Mouse (Mus musculus) brain, embryonic 18.5 days (tissue): ENCODE results near the gene Mettl16.

Experiments
- DNase-seq: peaks from one replicate; pipeline ENCODE4 v3.0.0-alpha.2; 2012; ENCODE audit warnings: low read depth, low spot score

Gene Mettl16

DNA sequence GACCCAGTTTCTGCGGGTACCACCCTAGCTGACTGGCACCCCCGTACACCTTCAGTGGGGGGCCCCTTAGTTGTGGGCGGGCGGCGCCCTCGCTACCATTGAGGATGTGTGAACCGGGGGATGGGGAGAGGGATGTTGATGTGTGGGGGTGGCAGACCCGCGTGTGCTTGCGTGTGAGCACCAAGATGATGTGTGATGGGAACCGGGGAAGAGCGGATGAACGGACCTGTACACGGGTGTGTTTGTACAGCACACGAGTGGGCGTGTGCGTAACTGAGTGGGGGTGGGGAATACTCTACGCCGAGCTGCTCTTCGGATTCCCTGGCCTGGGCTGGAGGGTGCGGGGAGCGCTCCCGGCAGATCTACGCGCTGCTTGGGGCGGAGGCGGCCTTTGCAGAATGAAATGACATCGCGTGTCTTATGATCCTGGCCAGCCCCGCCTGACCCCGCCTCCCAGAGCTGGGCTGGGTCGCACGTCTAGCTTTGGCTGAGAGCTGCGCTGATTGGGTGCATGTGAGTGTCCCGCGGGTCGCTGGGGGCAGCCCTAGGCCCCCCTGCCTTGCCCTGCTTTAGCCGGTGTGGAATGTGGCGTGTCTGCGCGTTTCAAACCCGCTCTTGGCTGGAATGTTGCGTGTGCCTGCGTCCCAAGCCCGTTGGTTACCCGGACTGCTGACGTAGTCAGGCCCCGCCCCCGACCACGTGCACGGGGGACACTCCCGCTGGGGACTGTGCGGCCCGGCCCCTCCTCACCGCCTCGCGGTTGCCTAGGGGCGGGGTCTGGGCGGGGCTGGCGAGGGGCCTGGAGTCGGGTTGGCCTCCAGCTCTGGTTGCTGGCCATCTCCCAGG is 61.2 kb downstream of the Mettl16 start:
- peak; percentile 91 for DNase-seq

DNA sequence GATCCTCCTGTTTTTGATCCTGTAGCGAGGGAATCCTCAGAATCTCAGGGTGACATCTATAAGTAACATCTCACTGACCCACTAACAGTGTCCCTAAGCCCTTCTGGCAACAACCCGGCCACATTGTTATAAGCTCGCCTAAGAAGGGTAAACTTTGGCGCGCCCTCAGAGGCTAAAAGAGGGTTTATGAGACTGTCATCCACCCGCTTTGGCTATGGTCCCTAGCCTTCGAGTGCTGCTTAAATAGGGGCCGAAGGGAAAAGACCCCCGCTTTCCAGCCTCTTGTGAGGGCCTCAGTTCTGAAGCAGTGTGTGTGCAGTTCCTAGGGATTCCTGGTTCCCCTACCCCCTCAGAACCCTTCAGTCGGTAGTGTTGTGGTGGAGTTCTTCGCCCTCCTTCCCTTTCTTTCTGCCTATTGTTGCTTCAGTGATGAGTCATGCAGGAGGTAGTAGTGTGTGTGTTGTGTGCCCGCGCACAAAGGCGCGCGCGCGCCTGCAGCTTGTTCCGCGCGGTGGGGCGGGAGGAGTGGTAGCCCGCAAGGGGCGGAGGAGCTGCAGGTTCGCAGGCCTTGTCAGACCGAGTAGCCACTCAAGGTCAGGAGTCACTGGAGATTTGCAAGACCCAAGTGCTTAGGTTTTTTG is 62.0 kb downstream of the Mettl16 start:
- DNase-seq: no peak

DNA sequence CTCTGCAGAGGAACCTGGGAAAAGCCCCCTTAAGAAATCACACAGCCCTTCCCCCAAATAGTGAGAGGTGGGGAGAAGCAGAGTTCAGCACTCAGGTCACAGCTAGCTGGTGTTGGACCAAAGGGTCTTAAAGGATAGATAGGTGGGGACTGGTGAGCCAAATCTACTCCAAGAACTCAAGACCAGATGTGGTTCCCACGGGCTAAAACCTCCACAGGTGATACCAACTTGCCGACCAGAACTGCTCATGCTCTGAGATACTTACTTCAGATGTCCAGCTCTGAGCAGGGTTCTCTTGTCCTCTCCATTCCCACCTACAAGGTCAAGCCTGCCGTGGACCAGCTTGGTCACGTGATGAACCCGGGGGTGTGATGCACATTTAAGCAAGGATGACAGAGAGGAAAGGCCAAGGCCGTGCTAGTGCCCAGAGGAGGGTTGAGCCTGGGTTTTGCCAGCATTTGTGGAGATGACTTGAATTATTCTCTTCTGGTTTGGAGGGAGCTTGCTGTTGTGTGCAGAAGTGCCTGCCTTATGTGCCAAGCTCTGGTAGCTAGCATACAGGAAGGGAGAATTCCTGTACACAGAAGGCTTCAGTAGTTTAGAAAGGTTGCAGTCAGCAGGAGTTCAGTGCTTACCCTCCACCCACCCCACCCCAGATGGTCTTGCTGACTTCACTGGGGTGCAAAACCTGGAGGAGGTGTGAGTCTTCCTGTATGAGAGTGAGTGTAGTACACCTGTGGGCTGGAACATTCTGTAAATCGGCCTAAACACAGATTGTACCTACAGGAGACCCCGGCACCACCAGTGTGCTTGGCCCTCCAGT is 63.1 kb downstream of the Mettl16 start:
- no peak for DNase-seq

DNA sequence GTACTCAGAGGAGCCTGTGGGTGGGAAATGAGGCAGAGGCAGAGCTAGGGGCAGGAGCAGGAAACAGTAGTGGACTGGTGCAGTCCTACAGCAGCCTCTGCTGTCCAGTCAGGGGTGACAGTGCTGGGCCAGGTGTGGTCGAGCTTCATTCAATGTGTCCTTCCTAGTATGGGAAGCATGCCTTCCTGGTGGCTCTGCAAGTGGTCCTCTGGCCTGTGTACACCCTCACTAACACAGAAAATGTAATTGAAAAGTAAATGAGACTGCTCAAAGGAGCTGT is 63.7 kb downstream of the Mettl16 start:
- no peak for DNase-seq

DNA sequence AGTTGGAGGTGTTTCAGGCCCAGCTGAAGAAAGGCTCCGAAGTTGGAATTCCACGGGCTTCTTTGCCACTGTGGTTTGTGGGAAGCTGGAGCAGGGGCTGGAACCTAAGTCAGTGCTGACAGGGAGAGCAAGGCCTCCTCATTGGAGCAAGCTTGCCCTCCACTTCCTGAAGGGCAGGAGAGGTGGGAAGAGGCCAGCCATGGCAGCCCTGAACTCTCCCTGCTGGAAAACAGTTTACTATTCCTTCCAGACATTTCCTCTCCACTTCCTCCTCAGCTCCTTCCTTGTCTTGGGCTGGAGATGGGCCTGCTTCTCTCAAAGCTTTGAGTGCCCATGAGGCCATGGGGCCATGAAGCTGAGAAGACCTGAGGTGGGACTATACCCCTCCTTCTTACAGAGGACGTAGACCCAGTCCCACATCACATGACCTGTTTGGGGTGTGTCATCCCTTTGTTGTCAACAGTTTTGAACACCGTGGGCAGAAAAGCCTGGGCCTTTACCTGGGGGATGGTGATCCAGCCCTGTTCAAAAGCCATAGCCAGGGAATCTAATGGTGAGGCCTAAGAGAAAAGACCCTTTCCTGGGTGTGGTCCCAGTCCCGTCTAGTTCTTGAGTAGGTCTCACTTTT is 64.1 kb downstream of the Mettl16 start:
- no peak for DNase-seq

DNA sequence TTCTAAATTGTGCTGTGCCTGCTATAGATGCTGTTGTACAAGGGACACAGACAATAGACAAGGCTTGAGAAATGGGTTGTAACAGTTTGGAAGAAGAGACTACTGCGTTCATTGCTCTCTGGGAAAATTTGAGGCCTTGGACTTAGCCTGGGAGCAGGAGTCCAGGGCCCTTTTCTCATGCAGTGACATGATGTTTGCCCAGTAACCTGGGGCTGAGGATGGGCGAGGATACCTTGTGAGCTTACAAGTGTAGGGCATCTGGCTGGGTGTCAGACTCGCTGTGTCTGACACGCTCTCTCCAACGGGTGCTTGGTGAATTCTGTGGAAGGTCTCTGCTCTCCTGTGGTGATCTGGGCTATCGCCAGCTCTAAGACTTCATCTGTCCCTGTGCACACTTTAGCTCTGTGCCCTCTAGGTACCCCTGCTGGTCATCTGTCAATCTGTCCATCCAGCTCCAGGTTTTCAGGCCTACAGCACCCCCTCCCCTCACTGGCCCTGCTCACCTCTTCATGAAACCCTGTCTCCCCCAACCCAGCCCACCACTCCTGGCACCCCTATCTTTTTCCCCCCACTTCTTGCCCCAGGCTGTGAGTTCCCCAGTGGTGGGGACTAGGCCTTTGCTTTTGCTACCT is 65.1 kb downstream of the Mettl16 start:
- DNase-seq: no peak

DNA sequence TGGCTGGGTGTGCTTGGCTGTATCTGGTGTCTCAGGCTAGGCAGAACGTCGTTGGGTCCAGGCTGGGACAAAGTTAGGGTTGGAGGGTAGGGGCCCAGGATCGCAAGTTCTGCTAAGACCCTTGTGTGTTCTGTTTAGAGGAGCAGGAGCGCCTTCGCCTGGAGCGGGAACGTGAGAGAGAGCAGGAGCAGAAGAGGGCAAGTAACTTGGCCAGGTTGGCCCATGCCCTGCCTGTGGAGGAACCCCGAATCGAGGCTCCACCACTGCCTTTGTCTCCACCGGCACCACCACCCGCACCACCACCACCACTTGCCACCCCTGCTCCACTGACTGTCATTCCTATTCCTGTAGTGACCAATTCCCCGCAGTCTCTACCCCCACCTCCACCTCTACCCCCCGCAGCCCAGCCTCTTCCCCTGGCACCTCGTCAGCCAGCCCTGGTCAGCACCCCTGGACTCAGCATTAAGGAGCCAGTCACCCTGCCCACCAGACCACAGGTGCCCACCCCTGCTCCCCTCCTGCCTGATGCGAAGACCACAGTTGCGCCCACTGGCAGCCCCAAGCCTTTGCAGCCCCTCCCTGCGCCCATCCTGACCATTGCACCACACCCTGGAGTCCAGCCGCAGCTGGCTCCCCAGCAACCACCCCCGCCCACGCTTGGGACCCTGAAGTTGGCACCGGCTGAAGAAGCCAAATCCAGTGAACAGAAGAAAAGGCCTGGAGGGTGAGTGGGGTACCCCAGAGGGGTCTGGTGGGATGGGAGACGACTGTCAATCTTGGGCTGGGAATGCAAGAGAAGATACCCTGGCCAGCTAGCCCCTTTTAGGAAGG is 65.8 kb downstream of the Mettl16 start:
- DNase-seq: no peak

DNA sequence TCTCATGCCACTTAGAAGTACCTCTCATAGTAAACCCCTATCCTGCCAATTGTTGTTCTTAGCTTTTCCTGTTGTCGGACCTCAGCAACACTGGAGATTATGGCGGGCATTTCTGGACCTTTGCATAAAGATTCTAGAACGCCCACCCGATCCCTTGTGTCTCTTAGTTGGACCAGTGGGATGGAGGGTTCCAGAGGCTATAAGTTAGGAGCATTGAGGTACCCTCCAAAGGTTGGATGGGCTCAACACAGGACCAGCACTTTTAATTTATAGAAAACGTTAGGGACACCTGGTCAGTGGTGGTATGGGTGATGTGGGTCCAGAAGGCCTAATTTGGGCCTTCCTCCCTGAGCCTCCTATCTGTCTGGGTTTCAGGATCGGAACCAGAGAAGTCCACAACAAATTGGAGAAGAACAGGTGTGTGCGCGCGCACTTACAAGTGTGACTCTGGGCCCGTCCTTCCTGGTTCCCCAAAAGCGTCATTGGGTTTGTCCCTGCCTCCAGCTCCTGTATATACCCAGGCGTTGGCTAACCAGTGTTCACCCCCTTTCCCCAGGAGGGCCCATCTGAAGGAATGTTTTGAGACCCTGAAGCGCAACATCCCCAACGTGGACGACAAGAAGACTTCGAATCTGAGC is 66.5 kb downstream of the Mettl16 start:
- DNase-seq: no peak

DNA sequence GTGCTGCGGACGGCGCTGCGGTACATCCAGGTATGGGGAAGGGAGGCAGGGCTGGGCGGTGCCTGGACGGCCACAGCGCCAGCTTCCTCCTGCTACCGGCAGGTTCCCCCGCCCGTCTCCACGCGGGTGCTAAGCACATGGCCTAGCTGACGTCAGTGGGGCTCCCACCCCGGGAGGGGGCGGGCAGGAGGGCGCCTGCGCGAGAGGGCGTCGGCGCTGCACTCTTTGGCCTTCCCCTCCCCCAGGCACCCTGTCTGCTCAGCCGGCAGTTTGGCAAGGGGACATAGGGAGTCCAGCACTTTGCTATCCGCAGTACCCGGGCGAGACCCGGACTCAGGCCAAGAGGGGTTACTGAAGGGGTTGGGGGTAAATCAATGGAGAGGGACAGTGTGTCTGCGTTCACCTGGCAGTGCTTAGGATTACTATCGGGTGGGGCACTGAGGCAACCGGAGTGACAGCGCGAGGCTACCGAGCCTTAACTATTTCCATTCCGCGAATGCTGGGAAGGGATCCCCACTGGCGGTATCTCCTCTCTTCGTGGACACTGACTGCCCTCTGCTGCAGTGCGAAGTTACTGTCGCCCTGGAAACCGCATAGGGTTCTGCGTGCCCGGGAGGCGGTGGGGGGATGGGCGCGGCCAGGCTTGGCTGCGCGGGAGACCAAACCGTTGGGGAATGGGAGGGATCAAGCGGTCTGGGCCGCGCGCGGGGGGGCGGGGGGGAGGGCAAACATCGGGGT is 67.2 kb downstream of the Mettl16 start:
- DNase-seq: no peak

DNA sequence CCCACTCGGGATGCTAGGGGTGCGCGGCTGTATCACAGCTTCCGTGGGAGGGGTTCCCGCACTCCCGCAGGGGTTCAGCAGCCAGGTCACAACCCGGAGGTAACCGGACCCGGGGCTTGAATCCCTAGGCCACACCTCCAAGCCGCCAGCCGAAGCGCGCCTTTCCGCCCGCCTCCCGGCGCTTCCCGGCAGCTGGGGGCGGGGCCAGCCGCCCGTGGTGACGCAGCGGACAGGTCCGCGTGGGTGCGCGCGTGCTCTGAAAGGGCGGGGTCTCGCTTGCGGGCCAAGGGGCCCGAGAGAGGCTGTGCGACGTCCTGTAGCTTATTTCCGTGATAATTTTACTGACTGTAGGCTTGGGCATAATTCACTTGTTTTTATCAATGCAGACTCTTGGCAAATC is 67.8 kb downstream of the Mettl16 start:
- no peak for DNase-seq

DNA sequence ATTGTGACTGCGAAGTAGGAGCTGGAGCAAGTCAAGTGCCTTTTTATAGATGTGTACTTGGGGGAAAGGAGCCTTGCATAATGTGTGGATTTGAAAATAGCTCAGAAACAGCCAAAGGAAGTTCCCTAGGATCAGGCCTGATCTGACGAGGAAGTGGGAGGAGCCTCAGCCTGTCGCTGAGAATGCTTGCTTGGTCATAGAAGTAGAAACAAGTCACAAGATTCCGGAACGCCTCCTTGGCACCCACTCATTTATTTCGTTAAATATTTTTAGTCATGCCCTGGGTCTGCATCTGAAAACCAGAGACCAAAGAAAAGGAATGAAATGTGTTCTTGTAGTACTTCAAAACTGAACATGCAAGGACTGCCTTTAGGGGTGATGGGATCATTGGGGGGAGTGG is 68.3 kb downstream of the Mettl16 start:
- DNase-seq: no peak

DNA sequence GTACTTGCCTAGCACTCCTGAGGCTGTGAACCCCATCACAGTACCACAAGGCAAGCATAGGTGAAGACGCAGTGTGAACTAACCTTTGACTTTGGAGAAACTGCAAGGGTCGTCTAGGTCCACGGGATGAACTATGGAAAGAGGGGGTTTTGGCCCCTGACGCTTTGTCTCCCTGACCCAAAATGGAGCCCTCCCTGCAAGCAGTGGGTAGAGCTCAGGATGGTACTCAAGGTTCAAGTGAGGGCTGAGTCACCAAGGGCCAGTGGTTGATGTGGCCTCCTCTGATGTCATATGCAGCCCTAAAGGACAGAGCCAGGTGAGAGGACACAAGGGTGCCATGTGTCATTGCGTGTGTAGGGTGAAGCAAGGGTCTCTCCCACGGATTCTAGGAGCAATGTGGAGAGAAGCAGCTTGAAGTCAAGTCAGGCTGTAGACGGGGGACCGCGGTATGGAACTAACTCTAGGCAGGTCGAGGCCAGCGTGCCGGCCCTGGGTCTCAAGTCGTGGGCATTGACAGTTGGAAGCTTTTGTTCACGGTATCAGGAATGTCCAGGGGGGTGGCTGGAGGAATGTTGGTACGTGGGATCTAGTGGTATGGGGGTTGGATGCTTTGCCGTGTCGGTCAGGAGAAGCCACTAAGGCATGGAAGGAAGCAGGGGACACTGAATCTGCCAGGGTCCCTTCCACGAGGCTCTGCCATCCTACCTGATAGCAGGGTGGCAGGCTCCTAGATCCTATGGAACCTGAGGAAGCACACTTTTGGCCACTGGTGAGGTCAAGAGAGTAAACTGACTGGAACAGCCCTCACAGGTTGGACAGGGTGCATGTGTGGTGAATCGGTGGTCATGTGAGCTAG is 69.5 kb downstream of the Mettl16 start:
- DNase-seq: no peak

DNA sequence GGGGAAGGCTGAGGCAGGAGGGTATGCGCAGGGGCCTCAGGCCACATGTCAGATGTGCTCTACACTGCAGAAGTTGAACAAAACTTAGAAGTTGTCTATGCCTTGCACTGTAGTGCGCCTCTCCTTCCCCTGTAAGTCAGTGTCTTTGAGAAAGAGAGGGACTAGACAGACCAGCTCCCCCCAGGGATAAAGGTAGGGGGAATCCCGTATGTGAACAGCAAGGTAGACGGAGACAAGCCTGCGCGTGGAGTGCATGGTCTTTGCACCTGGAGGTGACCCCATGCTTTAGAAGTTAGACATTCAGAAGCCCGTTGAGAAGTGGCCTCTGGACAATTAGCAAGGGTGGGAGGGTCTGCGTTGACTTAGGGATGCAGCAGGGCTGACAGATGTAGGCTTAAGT is 70.1 kb downstream of the Mettl16 start:
- no peak for DNase-seq

DNA sequence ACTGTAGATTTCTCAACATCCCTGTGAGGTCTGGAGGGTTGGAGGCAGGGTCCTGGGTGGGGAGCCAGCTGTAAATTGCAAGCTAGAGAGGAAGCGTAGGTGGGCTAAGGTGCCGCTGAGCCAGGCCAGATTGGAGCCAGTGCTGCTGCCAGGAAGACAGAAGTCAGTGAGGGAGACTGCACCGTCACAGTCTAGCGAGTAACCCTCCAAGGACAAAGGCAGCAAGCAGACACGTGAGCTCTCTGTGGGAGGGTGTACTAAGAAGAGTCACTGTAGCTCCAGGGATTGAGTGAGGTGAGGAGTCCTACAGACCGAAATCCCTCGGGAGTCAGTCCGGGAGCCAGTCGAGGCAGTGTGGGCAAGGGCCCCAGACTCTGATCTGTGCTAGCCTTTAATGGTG is 70.7 kb downstream of the Mettl16 start:
- no peak for DNase-seq

DNA sequence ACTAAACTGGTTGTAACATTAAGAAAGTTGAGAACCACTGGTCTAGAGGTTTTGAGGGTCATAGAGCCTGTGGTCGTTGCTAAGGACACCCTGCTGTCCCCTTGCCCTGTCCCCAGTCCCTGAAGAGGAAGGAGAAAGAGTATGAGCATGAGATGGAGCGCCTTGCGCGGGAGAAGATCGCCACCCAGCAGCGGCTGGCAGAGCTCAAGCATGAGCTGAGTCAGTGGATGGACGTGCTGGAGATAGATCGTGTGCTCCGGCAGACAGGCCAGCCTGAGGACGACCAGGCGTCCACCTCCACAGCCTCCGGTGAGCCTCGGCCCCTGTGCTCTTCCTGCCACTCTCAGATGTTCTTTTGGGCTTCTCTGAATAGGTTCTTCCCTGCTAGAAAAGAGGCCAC is 71.4 kb downstream of the Mettl16 start:
- no peak for DNase-seq

DNA sequence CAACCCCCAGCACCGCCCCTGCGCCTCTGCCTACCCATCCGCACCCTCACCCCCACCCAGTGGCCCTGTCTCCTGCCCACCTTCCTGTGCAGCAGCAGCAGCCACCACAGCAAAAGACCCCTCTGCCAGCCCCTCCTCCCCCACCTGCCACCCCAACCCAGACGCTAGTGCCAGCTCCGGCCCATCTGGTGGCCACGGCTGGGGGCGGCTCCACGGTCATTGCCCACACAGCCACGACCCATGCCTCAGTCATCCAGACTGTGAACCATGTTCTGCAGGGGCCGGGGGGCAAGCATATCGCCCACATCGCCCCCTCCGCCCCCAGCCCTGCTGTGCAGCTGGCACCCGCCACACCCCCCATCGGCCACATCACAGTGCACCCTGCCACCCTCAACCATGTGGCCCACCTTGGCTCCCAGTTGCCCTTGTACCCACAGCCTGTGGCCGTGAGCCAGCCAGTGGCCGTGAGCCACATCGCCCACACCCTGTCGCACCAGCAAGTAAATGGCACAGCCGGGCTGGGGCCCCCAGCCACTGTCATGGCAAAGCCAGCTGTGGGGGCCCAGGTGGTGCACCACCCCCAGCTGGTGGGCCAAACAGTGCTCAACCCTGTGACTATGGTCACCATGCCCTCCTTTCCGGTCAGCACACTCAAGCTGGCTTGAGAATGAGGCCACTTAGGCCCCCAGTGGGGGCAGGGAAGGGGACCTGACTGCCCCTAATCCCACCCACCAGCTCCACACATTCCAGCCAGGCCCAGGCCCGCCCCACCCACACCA is 72.2 kb downstream of the Mettl16 start:
- no peak for DNase-seq

DNA sequence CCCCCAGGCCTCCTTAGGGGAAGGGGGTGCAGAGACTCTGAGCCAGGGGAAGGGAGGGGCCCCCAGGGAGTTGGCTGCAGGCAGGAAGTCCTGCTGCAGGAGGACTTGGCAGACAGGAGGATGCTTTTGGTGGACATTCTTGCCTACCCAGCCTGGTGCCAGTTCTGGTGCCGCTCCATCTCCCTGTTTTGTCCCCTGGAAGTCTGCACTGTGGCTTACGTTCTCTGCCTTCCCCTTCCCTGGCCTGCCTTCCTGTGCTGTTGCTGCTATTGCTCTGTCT is 72.7 kb downstream of the Mettl16 start:
- no peak for DNase-seq

DNA sequence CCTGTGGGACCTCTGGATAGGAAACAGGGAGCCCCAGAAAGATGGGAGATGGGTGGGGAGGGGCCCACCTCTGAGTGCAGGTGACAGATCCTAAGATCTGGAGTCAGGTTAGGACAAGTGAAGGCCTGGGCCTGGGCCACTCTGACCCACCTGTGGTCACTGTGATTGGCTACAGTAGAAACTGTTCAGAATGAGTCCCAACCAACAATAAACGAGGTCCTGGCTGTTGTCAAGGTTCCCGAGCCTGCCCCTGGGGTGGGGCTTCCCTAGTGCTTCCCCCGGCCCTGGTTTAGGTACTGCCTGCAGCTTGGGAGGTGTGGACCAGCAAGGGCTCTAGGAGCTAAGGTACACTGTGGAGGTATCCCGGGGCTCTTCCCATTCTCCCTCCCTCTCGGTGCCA is 73.1 kb downstream of the Mettl16 start:
- DNase-seq: no peak
